Mouse (Mus musculus) left cerebral cortex, postnatal 10 days (tissue): ENCODE data around the gene Gm20696. TPM values are rescaled to one million over a fixed set of nuclear protein-coding genes. Genes with fewer than 3 reads are reported as not detected.

Experiments used
- DNase-seq, 2 experiments: peaks; one replicate each; pipeline ENCODE4 v3.0.0; 2021 to 2022; ENCODE audit warnings: low spot score in 2 of 2, mixed read lengths in 1 of 2; ENCODE audit errors: extremely low spot score in 1 of 2
- intact Hi-C: fragments of 180-260 bp; cut with DNase I; formaldehyde crosslinking; loops from one replicate; pipeline ENCODE4 v1.15.1; 2025
- total RNA-seq, 2 experiments: library from RNA; stranded (reverse); gene quantifications; 2 replicates each; pipeline ENCODE4 v1.2.3; 2021

The Gm20696 gene
- 1 to 10 TPM; 7.0 to 7.9 TPM for total RNA-seq

DNA sequence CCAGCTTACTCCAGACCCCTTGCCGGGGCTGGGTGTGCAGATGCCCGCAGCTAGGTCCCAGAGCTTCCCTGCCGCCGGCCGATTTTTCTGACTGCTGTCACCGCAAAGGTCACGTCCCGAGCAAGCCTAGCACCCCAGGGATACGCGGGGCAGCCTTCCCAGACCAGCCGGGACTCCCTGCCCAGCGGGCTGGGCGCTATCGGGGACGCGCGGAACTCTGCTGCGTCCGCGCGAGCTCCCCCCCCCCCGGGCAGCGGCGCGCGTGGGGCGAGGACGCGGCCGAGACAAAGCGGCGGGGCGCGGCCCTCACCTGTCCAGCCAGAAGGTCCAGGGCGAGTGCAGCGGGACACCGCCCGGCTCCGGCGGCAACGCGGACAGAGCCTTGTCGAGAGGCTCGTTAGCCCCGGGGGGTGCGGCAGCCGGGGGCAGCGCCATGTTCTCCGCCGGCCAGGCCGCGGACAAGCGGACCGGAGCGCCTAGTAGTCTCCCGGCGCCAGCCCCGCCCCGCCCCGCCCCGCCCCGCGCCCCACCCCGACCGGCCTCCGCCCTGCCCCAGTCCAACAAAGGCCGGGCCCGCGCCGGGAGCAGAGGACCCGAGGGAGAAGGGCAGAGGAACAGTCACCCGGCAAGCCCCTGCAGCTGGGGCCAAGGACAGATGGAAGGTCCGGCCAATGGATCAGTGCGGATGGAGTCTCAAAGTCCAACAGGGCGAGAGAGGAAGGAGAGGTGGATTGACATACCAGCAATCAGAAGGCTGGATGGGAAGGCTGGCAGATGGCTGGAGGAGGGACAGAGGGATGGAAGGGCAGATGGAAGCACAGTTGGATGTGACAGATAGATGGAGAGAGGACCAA lies at the start of gene Gm20696, which contains the start of gene Eif4e3:
Gm20696 (minus strand) TSS at position 480 of the 854 bp plus-strand sequence.
Eif4e3 (minus strand) TSS at position 454 of the 854 bp plus-strand sequence.
- intact Hi-C loops = no loop called here

DNA sequence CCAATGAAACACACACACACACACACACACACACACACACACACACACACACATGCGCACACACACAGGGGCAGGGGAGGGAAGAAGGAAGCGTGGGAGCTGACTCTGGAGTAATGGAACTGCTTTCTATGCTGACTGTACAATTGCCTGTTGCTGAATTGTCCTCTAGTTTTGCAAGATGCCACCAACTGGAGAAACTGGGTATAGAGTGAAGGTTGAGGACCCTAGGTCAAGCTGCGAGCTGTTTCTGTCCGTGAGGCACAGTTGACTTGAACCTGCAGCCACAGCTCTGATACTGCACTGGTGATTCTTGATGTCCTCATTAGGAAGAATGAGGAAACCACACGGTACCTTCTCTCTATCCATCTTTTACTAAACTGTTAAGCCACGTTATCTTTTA lies 49.3 kb upstream of the Gm20696 start:
- intact Hi-C loops = no loop called here
- no peak for DNase-seq

More for the DNA sequence above, at the start of gene Gm20696, which contains the start of gene Eif4e3:
- peak in 1 of 2 experiments; percentile 65 for DNase-seq

DNA sequence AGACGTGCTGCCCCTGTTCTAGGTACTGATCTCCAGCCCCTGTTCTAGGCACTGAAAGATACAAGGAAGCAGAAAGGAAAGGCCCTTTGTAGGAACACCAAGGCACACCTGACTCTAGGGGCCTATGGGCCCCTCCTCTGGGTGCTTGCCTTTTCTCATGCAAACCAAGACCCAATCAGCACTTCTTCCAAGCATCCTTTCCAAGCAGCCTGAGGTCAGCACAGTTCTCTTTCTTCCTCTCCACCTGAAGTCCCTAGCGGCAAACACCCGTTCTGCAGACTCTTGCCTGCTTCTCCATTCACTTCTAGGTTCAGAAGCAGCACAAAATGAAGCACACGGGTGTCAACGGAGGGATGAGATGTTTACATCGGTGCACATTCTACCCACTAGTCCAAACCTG lies 48.6 kb upstream of the Gm20696 start:
- intact Hi-C loops = no loop called here

DNA sequence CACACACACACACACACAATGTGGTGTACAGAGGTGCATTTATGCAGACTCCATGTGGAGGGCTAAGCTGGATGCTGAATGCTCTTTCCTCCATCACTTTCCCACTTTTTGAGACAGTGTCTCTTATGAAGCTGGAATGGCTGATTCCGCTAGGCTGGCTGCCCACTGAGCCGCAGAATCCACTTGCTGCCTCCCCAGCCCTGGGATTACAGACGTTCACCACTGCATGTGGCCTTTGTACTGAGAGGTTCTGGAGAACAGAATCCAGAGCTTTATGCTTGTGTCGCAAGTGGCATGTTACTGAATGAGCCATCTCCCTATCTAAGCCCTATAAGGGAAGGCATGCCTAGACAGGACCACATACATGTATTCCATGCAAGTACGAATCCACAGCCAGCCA lies 46.7 kb upstream of the Gm20696 start:
- intact Hi-C loops = no loop called here

More for the DNA sequence above, 48.6 kb upstream of the Gm20696 start:
- DNase-seq = no peak

DNA sequence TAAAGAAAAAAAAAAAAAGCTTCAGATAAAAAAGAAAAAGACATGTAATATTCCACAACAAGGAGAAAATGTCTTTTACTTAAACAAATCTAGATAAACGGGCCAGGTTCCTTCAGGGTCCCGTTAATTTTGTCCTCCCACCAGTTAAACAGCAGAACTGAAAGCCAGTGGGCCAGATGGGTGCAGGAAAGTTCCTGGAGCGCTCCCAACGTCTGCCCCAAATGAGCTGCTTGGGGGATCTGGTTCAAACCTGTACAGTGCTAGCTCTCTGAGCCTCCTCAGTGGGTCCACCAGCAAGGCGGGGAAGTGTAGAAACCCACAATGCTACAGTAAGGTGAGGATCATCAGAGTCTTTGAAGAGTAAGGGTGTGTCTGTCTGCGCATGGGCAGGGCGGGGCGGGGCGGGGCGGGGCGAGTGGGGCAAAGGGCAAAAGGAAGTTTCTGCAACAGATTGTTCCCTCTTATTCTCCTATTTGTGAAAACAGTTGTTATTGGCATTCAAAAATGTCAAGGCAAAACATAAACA lies 45.0 kb upstream of the Gm20696 start:
- DNase-seq = no peak
- intact Hi-C loops = no loop called here

More for the DNA sequence above, 46.7 kb upstream of the Gm20696 start:
- no peak for DNase-seq

DNA sequence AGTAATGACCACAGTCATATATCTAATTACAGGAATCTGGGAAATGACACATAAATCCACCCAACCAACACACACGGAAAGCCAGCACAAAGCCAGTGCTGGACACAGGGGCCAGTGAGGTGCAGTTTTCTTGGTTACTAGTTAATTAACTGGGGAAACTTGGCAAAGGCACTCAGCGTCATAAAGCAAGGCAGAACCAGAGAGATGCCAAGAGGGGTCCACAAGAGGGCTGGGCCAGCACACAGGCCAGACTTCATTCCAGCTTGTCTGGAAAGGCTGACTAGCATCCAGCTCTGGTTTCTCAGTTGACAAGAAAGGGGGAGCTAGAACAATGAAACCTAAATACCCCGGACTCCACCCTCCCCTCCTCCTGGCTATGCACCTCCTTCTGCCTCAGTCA lies 33.9 kb upstream of the Gm20696 start:
- no peak for DNase-seq
- intact Hi-C loops = no loop called here

DNA sequence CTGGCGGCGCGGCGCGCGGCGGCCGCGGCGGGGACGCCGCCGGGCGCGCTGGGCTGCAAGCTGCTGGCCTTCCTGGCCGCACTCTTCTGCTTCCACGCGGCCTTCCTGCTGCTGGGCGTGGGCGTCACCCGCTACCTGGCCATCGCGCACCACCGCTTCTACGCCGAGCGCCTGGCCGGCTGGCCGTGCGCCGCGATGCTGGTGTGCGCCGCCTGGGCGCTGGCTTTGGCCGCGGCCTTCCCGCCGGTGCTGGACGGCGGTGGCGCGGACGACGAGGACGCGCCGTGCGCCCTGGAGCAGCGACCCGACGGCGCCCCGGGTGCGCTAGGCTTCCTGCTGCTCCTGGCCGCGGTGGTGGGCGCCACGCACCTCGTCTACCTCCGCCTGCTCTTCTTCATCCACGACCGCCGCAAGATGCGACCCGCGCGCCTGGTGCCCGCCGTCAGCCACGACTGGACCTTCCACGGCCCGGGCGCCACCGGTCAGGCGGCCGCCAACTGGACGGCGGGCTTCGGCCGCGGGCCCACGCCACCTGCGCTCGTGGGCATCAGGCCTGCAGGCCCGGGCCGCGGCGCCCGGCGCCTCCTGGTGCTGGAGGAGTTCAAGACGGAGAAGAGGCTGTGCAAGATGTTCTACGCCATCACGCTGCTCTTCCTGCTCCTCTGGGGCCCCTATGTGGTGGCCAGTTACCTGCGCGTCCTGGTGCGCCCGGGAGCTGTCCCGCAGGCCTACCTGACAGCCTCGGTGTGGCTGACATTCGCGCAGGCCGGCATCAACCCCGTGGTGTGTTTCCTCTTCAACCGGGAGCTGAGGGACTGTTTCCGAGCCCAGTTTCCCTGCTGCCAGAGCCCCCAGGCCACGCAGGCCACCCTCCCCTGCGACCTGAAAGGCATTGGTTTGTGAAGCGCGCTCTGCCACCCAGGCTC lies 26.6 kb upstream of the Gm20696 start:
- intact Hi-C loops = no loop called here

DNA sequence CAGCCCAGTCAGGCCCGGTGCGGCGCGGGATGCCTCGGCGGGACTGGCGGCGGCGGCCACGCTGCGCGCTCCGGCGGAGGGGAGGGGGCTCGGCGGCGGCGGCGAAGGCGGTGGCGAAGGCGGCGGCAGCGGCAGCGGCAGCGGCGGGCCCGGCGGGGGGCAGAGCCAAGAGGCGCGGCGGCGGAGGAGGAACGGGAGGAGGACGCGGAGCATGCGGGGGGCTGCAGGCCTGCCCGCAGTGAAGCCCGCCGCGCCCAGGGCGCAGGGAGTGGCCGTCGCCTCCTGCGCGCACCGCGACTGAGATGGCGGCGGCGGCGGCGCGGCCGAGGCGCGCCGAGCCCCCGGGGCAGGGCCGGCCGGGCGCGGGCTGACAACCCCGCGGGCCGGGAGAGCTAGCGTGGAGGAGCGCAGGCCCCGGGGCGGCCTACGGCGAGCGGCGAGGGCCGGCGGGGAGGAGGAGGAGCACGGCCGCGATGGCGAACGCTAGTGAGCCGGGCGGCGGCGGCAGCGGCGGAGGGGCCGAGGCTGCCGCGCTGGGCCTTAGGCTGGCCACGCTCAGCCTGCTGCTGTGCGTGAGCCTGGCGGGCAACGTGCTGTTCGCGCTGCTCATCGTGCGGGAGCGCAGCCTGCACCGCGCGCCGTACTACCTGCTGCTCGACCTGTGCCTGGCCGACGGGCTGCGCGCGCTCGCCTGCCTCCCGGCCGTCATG lies 25.8 kb upstream of the Gm20696 start, which contains the start of gene Gpr27:
Gpr27 (plus strand) TSS at position 474 of the 710 bp plus-strand sequence.
- DNase-seq = peak in 1 of 2 experiments; percentile 75
- intact Hi-C loops = no loop called here

More for the DNA sequence above, 26.6 kb upstream of the Gm20696 start:
- peak in 1 of 2 experiments; percentile 49 for DNase-seq

DNA sequence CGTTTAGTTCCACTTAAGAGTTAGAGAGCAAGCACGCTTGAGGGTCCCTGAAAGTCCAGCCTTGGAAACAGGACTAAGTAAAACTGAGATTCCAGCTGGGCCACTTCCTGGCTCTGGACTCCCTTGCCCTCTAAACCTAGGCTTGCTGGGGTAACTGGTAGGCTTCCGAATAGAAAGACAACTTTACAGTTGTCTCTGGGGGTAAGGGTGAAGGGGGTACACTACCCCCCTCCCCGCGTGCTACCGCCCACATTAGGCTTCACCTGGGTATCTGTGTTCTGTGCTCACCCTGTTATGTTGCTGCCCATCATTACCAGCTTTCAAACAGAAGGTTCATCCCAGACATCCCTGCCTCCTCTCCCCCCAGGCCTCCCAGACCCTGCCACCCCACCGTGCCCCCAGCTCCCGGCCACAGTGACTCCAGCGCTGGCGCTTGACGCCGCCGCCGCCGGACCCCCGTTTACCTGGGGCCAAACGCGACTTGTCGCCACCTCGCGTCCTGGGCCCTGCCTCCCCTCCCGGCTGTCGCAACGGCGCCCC lies 25.1 kb upstream of the Gm20696 start:
- intact Hi-C loops = no loop called here
- no peak for DNase-seq

DNA sequence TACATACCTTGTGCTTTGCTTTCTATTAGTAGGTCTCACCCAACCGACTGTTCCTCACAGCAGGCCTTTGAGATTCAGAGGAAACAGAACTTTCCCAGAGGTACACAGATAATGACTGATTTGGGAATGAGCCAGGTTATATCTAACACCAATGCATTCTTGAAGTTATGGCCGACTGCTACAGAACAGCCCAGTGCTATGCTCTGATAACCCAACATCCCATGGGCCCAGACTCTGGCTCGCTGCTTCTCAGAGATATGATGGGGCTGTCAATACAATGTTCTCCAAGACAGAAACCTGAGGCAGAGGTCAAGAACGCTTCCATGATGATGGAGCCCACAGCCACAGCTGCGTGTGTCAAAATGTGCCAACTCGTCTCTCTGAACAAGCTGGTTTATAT lies 21.9 kb upstream of the Gm20696 start:
- intact Hi-C loops = no loop called here

DNA sequence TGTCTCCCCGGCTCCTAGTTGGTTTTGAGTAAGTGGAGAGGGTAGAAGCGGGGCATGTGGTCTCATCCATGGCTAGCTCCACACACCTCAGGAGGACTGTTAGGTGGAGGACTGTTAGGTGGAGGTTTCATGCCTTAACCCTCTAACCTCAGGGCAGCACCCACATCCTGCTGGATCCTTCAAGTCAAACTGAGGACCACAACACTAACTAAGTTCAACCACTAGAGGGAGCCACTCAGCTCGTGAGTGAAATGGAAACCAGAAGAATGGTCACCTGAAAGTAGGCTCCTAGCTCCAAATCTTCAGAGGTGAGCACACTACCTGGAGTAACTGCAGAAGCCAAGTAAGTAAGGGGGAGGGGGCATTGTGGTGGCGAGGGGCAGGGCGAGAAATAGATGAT lies 18.3 kb upstream of the Gm20696 start:
- DNase-seq = no peak
- intact Hi-C loops = loop anchor here (2.0 kb wide), 1 partner anchor 32 kb away; no protein-coding TSS in a partner anchor

More for the DNA sequence above, 21.9 kb upstream of the Gm20696 start:
- no peak for DNase-seq

DNA sequence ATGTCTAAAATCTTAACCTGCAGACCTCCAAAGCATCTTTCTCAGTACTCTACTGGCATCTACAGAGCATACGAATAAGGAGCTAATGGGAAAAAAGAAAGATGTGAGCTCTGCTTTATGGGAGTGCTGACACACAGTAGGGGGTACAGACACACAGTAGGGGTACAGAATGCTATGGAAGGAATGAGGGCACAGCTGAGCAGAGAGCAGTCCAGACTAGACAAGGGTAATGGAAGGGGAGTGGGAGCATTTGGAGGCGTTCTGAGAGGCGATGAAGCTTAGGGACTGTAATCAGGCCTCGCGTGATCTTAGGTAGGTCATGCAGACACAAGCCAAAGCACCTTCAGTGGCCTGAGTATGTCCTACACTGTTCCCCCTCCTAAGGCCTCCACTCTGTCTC lies 17.4 kb upstream of the Gm20696 start:
- no peak for DNase-seq
- intact Hi-C loops = loop anchor here (2.0 kb wide), 1 partner anchor 31 kb away; no protein-coding TSS in a partner anchor

DNA sequence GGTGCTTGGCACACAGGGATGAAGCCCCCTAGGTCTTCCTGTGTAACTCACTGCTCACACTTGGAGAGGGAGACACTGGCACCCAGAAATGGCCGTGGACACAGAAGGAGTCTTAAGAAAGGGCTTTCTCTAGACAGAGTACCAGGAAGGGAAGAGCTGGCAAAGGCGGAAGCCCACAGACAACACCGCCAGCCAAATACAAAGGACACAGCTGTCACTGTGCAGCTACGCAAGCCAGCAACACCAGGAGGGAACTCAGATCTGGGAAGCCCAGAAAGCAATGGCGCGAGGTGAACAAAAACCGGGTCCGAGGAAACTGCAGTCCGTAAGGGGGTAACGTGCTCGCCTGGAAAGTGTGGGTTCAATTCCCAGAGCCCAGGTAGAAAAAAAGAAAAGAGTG lies 11.5 kb upstream of the Gm20696 start:
- no peak for DNase-seq
- intact Hi-C loops = loop anchor here (10.0 kb wide), 1 partner anchor 1197 kb away; no protein-coding TSS in a partner anchor

DNA sequence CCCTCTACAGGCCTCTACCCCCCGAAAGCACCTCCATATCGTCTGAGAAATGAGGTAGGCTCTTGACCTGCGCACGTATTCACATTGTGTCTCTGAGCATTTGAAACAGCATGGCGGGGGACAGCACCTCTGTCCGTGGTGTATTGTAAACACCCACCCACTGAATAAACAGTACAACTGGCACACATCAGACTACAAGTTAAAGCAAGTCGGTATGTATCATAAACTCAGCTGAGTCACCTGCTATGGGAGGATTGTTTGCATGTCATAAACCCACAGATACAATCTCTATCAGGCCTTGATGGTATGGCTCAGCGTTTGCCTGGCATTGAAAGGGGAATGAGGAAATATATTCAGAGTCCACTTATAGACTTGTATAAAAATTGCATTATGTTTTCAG lies 10.7 kb upstream of the Gm20696 start:
- DNase-seq = no peak
- intact Hi-C loops = loop anchor here (10.0 kb wide), 1 partner anchor 1197 kb away; no protein-coding TSS in a partner anchor

DNA sequence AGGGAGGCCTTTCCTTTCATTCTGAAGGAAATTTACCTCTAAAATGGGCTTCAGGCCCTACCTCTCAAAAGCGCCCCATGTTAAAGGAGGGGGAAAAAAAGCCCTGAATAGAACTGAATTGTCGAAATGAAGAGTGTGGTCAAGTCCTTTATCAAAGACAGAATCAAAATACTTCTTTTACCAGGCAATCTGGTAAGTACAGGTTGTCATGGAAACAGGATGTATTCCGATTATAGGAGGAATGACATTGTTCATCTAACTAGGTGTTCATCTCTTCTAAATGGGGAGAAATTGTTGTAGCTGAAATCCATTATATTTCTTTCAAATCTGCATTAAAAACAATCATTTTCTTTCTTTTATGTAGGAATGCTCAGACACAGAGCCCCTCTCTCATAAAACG lies 7.9 kb upstream of the Gm20696 start:
- DNase-seq = no peak
- intact Hi-C loops = loop anchor here (10.0 kb wide), 1 partner anchor 1200 kb away; no protein-coding TSS in a partner anchor

DNA sequence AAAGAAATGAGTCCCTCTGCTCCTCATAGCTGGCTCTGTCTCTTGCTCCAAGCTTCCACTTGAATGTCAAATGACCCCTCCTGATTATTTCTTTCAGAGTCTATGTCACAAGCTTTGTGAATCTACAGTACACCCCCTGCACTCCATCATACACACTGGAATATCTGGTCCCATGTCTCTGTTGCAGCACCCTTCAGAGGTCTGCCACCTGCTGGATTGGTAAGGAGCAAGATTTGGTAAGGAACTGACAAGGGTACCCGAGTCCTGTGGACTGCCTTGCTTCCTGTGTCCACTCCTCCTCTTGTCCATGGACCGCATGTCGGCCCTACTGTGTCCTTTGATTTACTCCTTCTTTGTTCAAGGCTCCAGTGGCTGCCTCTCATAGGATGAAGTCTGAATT lies 5.2 kb upstream of the Gm20696 start:
- intact Hi-C loops = loop anchor here (10.0 kb wide), 1 partner anchor 1203 kb away; no protein-coding TSS in a partner anchor
- no peak for DNase-seq

DNA sequence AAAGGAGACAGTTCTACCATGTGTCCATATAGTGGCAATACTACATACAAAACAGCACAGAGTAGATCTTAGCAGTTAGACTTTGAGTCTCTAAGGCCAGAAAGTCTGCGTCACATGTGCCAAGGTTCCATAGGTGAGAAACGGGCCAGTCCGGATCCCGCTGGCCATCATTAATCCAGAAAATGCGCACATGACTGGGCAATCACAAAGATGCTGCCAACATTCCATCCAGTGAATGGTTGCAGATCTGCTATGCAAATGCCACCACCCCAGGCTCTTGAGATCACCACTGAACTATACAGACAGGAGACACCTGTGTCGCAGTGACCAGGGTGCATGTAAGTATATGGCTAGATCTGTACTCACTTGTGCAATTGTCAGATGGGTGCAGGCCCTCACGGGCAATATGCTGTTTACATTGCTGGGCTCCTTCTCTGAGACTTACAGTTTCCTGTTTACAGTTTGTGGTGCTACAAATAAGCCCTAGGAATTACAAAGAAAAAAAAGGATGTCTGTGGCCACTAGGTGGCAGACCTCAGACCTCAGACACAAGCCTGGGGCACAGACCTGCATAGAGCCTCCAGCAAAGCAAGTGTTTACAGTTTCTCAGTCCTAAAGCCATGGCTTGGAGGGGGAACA lies 4.0 kb upstream of the Gm20696 start:
- intact Hi-C loops = loop anchor here (10.0 kb wide), 1 partner anchor 1204 kb away; no protein-coding TSS in a partner anchor

More for the DNA sequence above, 4.0 kb upstream of the Gm20696 start:
- DNase-seq = peak; percentile 59 to 70
